Mouse (Mus musculus) hindlimb bud, embryonic 11.5 days (tissue): Measurements from ENCODE around the gene Map10.

Experiments
- DNase-seq: peaks from one replicate; pipeline ENCODE4 v3.0.0-alpha.2; 2012; ENCODE audit warnings: low read depth, low spot score; ENCODE audit errors: extremely low spot score

Map10 gene

DNA sequence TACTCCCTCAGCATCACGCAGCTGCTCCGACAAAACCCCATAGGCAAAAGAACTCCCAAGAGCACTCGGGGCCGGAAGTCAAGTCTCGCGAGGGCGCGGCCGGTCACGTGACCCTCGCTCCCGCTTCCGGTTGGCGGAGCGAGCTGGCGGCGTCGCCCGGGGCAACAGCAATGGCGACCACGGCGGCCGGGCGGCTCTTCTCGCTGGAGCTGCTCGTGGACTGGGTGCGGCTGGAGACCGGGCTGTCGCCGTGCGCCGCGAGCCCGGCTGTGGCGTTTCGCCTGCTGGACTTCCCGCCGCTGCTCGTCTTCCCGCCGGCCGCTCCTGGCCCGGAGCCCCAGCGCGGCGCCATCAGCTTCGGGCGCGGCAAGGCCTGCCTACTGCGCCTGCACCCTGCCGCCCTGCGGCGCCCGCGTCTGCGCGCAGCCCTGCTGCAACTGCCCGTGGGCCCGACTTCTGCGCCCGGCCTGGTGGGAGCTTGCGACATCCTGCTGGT is at the start of gene Map10:
Gene Map10 (plus strand): TSS at position 119 of the 496 bp plus-strand sequence.
- peak; percentile 24 for DNase-seq

- DNase-seq, result no peak
Measured at GRCm38 (mm10) chr8:125620301-125620700, 49.3 kb upstream of the Map10 start.

DNA sequence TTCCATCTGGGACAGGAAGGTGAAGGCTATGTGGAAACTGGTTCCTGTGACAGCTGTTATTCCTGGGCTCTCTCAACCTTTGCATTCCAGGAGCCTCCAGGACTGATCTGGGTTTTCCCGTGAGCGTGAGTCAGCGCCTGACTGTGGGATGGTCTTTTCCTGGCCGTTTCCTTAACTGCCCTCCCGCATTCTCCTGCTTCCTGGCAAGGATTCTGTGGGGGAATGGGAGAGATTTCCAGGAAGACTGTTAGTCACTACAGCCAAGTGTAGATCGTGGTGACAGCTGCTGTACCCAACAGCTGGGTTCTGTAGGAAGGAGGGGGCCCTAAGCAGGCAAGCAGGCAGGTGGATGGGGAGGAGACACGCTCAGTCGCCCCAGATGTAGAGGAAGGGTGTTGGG is 45.3 kb upstream of the Map10 start:
- no peak for DNase-seq

DNA sequence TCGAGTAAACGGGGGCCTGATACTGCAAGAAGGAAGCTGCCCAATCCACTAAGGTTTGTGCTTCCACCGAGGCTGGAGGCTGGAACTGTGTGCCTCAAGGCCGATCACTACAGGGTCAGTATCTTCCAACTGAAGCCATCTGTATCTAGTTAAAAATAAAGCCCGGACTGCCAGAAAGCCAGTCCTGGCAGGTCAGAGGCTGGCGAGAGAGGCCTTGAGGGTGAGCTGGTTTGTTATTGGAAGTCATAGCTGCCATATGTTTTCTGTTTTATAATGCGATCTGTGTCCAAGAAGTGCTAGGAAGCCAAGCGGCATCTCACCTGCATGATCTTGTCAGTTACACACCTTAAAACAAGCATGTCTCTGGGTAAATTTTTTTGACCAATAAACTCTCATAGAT is 43.2 kb upstream of the Map10 start:
- no peak for DNase-seq

DNA sequence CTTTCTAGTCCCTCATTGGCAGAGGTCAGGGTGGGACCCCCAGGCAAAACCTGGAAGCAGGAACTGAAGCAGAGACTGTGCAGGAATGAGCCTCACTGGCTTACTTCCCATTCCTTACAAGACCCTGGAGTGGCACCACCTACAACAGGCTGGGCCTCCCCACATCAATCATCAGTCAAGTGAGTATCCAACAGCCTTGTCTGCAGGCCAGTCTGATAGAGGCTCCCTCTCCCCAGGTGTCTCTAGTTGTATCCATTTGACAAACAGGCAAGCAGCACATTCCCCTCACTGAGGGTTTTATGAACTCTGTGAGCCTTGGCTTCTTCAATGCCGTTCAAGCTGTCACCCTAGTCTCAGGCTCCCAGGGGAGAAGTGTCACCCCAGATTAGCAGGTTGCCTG is 40.8 kb upstream of the Map10 start:
- DNase-seq, result no peak

GRCm38 (mm10) chr8:125638411-125639058 is 31.1 kb upstream of the Map10 start:
- no peak for DNase-seq

DNA sequence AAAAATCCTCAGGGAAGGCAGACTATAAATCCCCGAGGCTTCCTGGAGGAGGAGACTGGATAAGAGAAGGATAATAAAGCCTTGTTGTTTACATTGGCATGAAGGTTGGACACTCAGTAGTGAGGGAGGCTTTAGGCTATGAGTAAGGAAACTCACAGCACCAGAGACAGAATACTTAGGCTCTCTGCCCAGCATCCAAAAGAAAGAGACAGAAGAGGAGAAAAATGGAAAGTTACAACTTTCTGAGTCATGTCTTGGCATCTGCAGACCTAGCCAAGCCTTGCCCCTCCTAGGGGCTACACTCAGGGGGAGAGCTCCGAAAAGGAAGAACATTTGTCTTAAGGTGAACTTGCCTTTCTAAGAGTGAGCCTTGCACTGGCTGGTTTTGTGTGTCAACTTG is 30.0 kb upstream of the Map10 start:
- DNase-seq, result no peak

DNA sequence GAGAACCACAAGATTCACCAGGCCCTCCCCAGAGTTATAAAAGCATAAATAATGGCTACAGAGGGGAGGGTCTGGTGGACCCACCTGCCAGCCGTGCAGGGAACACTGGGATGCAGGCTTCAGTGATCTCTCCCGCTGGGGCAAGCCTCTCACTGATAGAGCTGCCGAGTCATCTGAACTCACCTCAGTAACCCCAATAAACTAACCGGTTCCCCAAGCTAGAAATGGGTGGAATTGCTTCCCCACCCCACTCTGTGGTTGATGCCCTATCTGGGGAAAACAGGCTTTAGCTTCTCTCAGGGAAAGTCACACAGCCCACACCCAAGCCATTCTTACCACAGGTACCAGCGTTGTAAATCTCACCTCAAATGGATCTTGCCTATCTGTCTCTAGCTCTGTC is 28.9 kb upstream of the Map10 start:
- no peak for DNase-seq

- DNase-seq, result no peak
Measured at GRCm38 (mm10) chr8:125641808-125642207, 27.8 kb upstream of the Map10 start.

- no peak for DNase-seq
Measured at GRCm38 (mm10) chr8:125645757-125646478, 23.7 kb upstream of the Map10 start.

DNA sequence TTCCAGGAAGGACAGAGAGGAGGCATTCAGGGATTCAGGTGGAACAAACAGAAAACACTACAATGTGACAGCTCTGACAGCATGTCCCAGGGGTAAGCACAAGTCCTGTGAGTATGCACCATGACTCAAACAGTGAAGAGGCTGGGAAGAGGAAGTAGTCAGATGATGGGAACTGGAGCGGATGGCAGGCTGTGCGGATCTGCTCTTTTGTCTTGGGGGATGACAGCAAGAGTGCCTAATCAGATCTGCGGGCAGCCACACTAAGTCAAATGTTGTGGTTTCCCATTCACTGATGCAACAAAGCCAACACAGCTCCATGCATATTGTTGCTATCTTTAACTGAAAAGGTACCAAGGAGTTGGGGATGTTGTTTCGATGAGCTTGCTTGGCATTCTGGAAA is 20.2 kb upstream of the Map10 start:
- DNase-seq, result no peak

GRCm38 (mm10) chr8:125654821-125655220 is 14.8 kb upstream of the Map10 start:
- no peak for DNase-seq

DNA sequence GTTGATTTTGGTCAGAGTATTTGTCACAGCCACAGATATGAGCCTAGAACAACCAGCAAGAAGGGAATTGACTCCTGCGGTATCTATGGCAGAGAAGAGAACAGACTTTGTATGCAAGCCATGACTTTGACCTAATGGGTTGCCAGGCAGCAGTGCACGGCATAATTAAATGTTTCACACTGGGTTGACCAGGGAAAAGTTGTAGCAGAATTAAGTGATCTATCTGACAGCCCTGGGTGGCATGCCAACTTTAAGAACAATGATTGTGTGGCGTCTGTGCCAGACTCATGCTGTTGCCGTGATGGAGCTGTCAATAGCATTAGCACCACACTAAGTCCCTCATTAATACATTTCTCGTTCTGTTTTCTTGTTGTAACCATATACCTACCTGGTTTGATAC is 11.1 kb upstream of the Map10 start:
- no peak for DNase-seq

- no peak for DNase-seq
Measured at GRCm38 (mm10) chr8:125658926-125659325, 10.7 kb upstream of the Map10 start.

DNA sequence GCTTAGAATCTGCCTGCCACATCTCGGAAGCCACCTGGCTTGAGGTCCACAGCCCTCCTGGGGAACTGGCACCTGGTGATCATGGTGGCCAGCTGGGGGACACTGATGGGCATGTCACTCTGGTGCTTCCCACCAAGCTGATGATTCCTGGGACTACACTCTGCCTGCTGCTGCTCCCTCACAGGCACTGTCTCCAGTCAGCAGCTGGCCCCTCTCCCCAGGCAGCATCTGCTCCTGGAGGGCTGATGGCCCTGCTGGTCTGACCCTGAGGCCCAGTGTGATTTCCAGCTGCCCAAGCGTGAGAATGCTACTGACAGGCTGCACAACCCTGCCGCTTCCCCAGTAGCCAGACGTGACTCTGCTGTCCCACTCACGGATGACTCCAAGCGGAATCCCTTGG is 9.2 kb upstream of the Map10 start:
- no peak for DNase-seq

GRCm38 (mm10) chr8:125661958-125662668 is 7.5 kb upstream of the Map10 start:
- DNase-seq, result no peak

DNA sequence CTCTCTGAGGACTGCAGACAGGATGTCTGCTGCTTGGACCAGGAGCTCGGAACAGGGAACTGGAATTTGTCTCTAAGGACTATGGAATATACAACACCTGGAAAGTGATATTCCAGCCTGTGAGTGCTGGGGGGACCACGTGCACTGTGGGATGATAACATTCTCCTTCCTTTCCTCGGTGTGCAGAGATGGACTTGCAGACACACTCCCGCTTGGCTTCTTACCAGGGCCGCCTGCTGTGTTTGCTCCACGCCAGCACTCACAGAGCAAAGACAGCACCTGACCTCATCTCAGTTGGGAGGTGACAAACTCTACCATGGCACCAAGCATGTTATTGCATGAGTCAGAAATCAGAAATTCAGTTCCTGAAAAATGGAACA is 7.0 kb upstream of the Map10 start:
- DNase-seq, result no peak

- no peak for DNase-seq
Measured at GRCm38 (mm10) chr8:125665183-125665875, 4.3 kb upstream of the Map10 start.

GRCm38 (mm10) chr8:125665876-125666186 is 3.8 kb upstream of the Map10 start:
- DNase-seq, result no peak

GRCm38 (mm10) chr8:125666201-125666600 is 3.4 kb upstream of the Map10 start:
- DNase-seq, result no peak

- no peak for DNase-seq
Measured at GRCm38 (mm10) chr8:125667248-125667647, 2.4 kb upstream of the Map10 start.
